Mouse (Mus musculus) stomach, embryonic 14.5 days (tissue): ENCODE results near the gene Rbm42. TPM values are rescaled to one million over a fixed set of nuclear protein-coding genes. Genes with fewer than 3 reads are reported as not detected.

Source experiments
- ATAC-seq: fragments of 200-750 bp; cut with Nextera tagmentation; 2 replicates; pipeline ENCODE4 v1.8.0; 2017; ENCODE audit warnings: low read depth, moderate TSS enrichment; ENCODE audit not compliant: insufficient number of reproducible peaks, insufficient read depth, low FRiP score
- H3K27ac ChIP-seq: fragments of 300-500 bp; sonication (generic); 2 replicates; pipeline ENCODE4 v1.5.1; 2014; ENCODE audit warnings: mild to moderate bottlenecking, low read length, moderate library complexity, mixed read lengths
- H3K27me3 ChIP-seq: fragments of 300-500 bp; sonication (generic); 2 replicates; pipeline ENCODE4 v1.6.1; 2014; ENCODE audit warnings: low read length, control low read depth, mixed read lengths; ENCODE audit not compliant: control insufficient read depth, insufficient read depth
- H3K36me3 ChIP-seq: fragments of 300-500 bp; sonication (generic); 2 replicates; pipeline ENCODE4 v1.6.1; 2014; ENCODE audit warnings: mild to moderate bottlenecking, control low read depth, low read length, moderate library complexity, mixed read lengths; ENCODE audit not compliant: control insufficient read depth, insufficient read depth
- H3K4me1 ChIP-seq: fragments of 300-500 bp; sonication (generic); 2 replicates; pipeline ENCODE4 v1.6.1; 2014; ENCODE audit warnings: low read length, control low read depth, mixed read lengths; ENCODE audit not compliant: control insufficient read depth, insufficient read depth
- H3K4me2 ChIP-seq: fragments of 300-500 bp; sonication (generic); replicated peaks from 2 replicates; pipeline ENCODE4 v1.6.1; 2014; ENCODE audit warnings: low read depth, low read length, control low read depth
- H3K4me3 ChIP-seq: fragments of 300-500 bp; sonication (generic); 2 replicates; pipeline ENCODE4 v1.5.1; 2014; ENCODE audit warnings: low read depth, low read length, control low read depth
- H3K9ac ChIP-seq: fragments of 300-500 bp; sonication (generic); replicated peaks from 2 replicates; pipeline ENCODE4 v1.6.1; 2014; ENCODE audit warnings: low read depth, mild to moderate bottlenecking, control low read depth, low read length, moderate library complexity, mixed read lengths
- H3K9me3 ChIP-seq: fragments of 300-500 bp; sonication (generic); 2 replicates; pipeline ENCODE4 v1.6.1; 2016; ENCODE audit warnings: low read depth, low read length, control low read depth; ENCODE audit not compliant: control insufficient read depth
- WGBS: fragments of 180-500 bp; shearing (Covaris S2); extraction: QIAGEN DNeasy Blood & Tissue Kit; methylation state at CpG from one replicate; pipeline ENCODE4 v1.1.7; 2014; 5-methylcytosine and 5-hydroxymethylcytosine counted together
- polyA plus RNA-seq: library from polyadenylated mRNA; unstranded; fragments of >200 nt; fragmentation: Nextera tagmentation; extraction: Ambion mirVana; gene quantifications from 2 replicates; pipeline ENCODE4 v1.2.1, GENCODE M21; 2014

The Rbm42 gene
- polyA plus RNA-seq = 85.7 and 96.8 TPM in 2 replicates

DNA sequence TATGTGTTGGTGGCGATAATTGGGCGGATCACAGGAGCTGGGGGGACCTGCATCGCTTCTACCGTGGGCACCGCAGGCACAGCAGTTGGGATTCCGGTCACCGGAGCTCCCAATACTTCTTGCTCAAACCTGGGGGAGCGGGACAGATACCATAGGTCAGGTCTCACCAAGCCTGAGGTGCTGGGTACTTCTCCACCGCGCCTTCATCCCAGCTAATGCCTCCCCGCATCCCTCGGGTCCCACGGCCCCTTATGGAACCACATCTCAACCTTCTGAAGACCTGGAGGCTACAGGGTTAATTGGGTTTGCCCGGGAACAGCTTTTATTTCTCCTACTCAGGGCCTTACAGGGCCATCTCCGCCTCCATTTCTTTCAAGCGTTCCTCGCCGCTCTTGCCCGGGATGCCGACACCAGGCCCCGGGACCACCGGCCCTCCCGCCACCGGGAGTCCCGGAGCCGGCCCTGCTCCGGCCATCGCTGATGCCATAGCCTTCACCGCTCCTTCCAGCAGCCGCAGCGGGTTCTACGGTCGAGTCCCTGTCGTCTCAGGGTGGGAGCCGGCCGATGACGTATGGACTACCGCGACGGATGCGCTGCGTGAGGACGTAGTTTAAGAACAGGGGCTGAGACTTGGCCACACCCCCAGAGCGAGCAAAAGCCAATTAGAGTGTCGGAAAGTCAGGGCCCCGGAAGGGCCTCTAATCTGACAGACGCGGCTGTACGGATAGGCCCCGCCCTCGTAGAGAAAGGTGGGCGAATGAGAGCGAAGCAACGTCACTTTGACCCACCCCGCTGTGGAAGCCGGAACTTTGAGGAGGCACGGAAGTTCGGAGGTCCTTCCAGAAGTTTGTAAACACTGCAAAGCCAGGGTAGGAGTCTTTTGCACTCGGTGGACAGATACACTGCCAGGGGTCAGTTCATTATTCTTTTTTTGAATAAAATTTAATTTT is at the start of gene Rbm42:
TSS of gene Rbm42 (minus strand) at position 727 of the 950 bp plus-strand sequence.
- no peaks in the 10 kb centered on the region for H3K9me3 ChIP-seq
- no peaks in the 10 kb centered on the region for H3K4me1 ChIP-seq
- peak within 1 kb of the TSS; percentile 86 for H3K4me3 ChIP-seq
- peak within 1 kb of the TSS; percentile 92 for H3K4me2 ChIP-seq
- ATAC-seq = peak; percentile 99
- H3K36me3 ChIP-seq = peaks cover 36% of the 10 kb centered on the region
- H3K27me3 ChIP-seq = no peaks in the 10 kb centered on the region
- no peak within 1 kb of the TSS for H3K27ac ChIP-seq
- 1% methylated on average over 59 of the region's 59 CpGs for WGBS
- H3K9ac ChIP-seq = peak within 1 kb of the TSS; percentile 70

DNA sequence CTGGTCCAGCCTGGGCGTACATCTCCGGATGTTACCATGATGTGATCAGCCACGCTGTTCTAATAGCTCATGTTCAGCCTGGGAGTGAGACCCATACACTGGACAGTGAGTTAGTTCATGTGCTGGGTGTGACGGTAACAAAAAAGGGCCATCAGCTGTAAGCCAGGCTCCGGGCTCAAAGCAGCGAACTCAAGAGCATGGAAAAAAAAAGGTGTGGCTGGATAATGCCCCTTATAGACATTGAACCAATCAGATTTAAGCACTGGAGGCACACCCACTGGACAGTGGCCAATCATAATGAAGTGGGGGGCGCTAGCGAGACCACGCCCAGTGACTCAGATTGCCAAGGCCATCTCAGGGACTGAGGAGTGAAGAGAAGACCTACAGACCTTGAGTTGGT is 48.5 kb upstream of the Rbm42 start, which contains the start of gene 2200002J24Rik:
TSS of gene 2200002J24Rik (plus strand) at position 338 of the 400 bp plus-strand sequence.
- no peaks in the 10 kb centered on the region for H3K4me1 ChIP-seq
- H3K36me3 ChIP-seq = no peaks in the 10 kb centered on the region
- H3K4me3 ChIP-seq = no peak within 1 kb of the TSS
- no peak within 1 kb of the TSS for H3K27ac ChIP-seq
- no peak within 1 kb of the TSS for H3K9ac ChIP-seq
- ATAC-seq = 0 out of 2 replicates have a peak, but pooled peaks have one; percentile 33
- H3K9me3 ChIP-seq = no peaks in the 10 kb centered on the region
- WGBS = 42% methylated on average over 9 of the region's 9 CpGs
- no peak within 1 kb of the TSS for H3K4me2 ChIP-seq
- H3K27me3 ChIP-seq = no peaks in the 10 kb centered on the region

DNA sequence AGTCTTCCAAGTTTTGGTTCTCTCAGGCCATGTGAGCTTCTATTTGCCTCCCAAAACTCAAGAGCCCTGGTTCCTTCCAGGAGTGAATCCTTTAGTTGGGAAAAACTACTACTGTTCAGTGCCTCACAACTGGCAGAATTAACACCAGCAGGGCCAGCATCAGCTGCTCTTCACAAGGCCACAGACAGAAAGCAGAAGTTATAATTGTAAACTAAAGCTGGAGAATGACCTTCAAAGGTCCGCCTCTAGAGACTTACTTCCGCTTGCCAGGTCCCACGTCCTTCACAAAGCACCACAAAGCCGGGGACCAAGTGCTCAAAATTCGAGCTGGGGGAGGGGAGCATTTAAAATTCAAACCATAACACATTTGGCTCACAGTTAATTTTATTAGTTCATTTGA is 48.0 kb upstream of the Rbm42 start:
- WGBS = 67% methylated on average over 5 of the region's 5 CpGs
- Histone ChIP-seq H3K27me3 (no peaks in the 10 kb centered on the region), H3K4me1 (no peaks in the 10 kb centered on the region), H3K36me3 (no peaks in the 10 kb centered on the region), H3K9ac (no peak overlapping the region), H3K9me3 (no peaks in the 10 kb centered on the region), H3K27ac (no peak overlapping the region), H3K4me2 (no peak overlapping the region), H3K4me3 (no peak overlapping the region)
- ATAC-seq = no peak

DNA sequence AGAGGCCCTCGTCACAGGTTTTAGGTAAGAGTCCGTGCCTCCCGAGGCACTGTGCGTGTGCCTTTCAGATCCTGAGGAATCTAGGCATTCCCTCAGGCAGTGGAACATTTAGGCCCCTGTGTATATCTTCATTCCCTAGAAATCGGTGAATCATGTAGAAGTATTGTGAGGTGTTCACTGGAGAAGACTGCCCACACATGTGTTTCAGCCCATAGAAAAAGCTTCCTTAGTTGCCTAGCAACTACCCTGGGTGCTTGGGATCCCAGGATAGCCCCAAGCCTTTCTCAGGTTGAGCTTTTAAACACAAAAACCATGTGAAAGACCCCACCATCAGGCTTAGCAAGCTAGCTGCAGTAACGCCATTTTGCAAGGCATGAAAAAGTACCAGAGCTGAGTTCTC is 38.2 kb upstream of the Rbm42 start:
- no peaks in the 10 kb centered on the region for H3K36me3 ChIP-seq
- H3K27ac ChIP-seq = no peak overlapping the region
- H3K4me2 ChIP-seq = no peak overlapping the region
- H3K27me3 ChIP-seq = no peaks in the 10 kb centered on the region
- ATAC-seq = no peak
- H3K9ac ChIP-seq = no peak overlapping the region
- no peak overlapping the region for H3K4me3 ChIP-seq
- no peaks in the 10 kb centered on the region for H3K4me1 ChIP-seq
- WGBS = 73% methylated on average over 6 of the region's 6 CpGs
- no peaks in the 10 kb centered on the region for H3K9me3 ChIP-seq

GRCm38 (mm10) chr7:30683425-30683824 is 33.3 kb upstream of the Rbm42 start:
- Histone ChIP-seq H3K9ac (no peak overlapping the region), H3K36me3 (no peaks in the 10 kb centered on the region), H3K4me2 (no peak overlapping the region), H3K4me1 (no peaks in the 10 kb centered on the region), H3K9me3 (no peaks in the 10 kb centered on the region; the same call in 1 of the 2 replicates), H3K27me3 (no peaks in the 10 kb centered on the region), H3K27ac (no peak overlapping the region), H3K4me3 (no peak overlapping the region)
- WGBS = 79% methylated on average over 2 of the region's 2 CpGs
- no peak for ATAC-seq

- WGBS = 55% methylated on average over 5 of the region's 5 CpGs
- H3K4me2 ChIP-seq = no peak overlapping the region
- H3K4me1 ChIP-seq = no peaks in the 10 kb centered on the region
- H3K27me3 ChIP-seq = no peaks in the 10 kb centered on the region
- ATAC-seq = no peak
- no peak overlapping the region for H3K27ac ChIP-seq
- H3K4me3 ChIP-seq = no peak overlapping the region
- no peak overlapping the region for H3K9ac ChIP-seq
- H3K9me3 ChIP-seq = no peaks in the 10 kb centered on the region; the same call in 1 of the 2 replicates
- no peaks in the 10 kb centered on the region for H3K36me3 ChIP-seq
Measured at GRCm38 (mm10) chr7:30681897-30682296, 31.8 kb upstream of the Rbm42 start.

DNA sequence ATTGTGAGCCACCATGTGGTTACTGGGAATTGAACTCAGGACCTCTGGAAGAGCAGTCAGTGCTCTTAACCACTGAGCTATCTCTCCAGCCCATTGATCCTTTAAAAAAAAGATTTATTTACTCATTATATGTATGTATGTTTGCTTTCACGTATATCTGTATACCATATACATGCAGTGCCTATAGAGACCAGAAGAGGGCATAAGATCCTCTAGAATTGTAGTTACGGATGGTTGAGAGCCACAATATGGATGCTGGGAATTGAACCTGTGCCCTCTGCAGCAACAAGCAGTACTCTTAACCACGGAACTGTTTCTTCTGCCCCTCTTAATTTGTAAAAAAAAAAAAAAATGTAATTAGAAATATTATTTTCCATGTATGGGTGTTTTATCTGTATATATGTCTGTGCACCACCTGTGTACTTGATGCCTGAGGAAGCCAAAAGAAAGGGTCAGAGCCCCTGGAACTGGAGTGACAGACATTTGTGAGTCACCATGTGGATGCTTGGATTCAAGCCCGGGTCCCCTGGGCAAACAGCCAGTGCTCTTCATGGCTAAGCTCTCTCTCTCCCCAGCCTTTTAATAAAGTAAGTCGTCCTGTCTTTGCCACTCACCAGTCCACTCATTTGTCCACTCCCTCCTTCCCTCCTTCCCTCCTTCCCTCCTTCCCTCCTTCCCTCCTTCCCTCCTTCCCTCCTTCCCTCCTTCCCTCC is 28.3 kb upstream of the Rbm42 start:
- Histone ChIP-seq H3K9me3 (no peaks in the 10 kb centered on the region; the same call in 1 of the 2 replicates), H3K4me3 (no peak overlapping the region), H3K27me3 (no peaks in the 10 kb centered on the region), H3K36me3 (no peaks in the 10 kb centered on the region), H3K9ac (no peak overlapping the region), H3K27ac (no peak overlapping the region), H3K4me1 (no peaks in the 10 kb centered on the region), H3K4me2 (no peak overlapping the region)
- ATAC-seq = no peak
- WGBS = 62% methylated on average over 5 of the region's 5 CpGs

GRCm38 (mm10) chr7:30671480-30671879 is 21.4 kb upstream of the Rbm42 start, which contains the start of gene Pmis2:
Pmis2 (minus strand) TSS chr7:30671605.
- Histone ChIP-seq H3K27ac (no peak within 1 kb of the TSS), H3K9ac (no peak within 1 kb of the TSS), H3K4me3 (no peak within 1 kb of the TSS), H3K4me1 (no peaks in the 10 kb centered on the region), H3K9me3 (no peaks in the 10 kb centered on the region), H3K4me2 (no peak within 1 kb of the TSS), H3K36me3 (no peaks in the 10 kb centered on the region), H3K27me3 (no peaks in the 10 kb centered on the region)
- 62% methylated on average over 9 of the region's 9 CpGs for WGBS
- ATAC-seq = no peak
